Mouse (Mus musculus): Measurements from ENCODE around the gene Cd300lg.

Cd300lg gene

DNA sequence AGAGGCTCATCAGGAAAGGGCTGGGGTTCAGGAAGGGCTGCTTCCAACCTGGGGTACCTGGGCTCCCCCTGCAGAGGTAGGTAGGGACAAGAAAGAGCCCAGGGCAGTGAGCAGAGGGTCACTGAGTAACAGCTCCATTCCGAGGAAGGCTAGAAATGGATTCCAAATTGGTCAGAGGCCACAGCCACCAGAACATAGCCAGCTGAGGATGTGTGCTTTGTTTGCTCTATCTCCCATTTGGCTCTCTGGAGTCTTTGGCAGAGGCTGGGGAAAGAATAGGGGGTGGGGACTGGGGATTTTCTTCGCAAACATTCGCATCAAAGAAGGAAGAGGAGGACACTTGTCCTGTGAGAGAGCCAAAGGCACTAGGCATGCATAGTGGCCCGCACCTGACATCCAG lies 10.6 kb downstream of the Cd300lg start:
- DNase-seq (ENCODE audit: low read depth, low spot score) = no peak
- H3K27me3 ChIP-seq (ENCODE audit: control insufficient read depth, insufficient read depth, low read length, poor library complexity, severe bottlenecking) = no peaks in the 10 kb centered on the region
- no peaks in the 10 kb centered on the region for H3K36me3 ChIP-seq (ENCODE audit: control insufficient read depth, insufficient read depth, low read length, poor library complexity, severe bottlenecking)

- H3K36me3 ChIP-seq (ENCODE audit: control insufficient read depth, insufficient read depth, low read length, poor library complexity, severe bottlenecking) = no peaks in the 10 kb centered on the region
- H3K27me3 ChIP-seq (ENCODE audit: control insufficient read depth, insufficient read depth, low read length, poor library complexity, severe bottlenecking) = no peaks in the 10 kb centered on the region
- DNase-seq (ENCODE audit: low read depth, low spot score) = no peak
Measured at GRCm38 (mm10) chr11:102052697-102053096, 11.4 kb downstream of the Cd300lg start.

DNA sequence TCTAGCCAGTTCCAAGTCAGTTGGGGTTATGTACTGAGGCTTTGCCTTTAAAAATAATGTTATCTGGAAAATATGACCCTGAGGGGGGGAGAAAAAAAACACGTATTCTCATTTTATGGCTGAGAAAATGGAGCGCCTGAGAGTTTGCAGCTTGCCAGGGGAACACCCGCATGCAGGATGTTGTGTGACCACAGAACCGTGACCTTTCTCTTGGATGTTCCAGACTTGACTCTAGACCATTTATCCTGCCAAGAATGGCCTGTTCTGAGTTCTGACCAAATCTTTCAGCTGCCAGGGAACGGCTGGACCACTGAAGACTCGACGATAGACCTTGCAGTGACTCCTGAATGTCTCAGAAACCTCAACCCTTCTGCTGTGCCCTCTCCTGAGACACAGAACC lies 11.9 kb downstream of the Cd300lg start:
- no peaks in the 10 kb centered on the region for H3K27me3 ChIP-seq (ENCODE audit: control insufficient read depth, insufficient read depth, low read length, poor library complexity, severe bottlenecking)
- no peak for DNase-seq (ENCODE audit: low read depth, low spot score)
- no peaks in the 10 kb centered on the region for H3K36me3 ChIP-seq (ENCODE audit: control insufficient read depth, insufficient read depth, low read length, poor library complexity, severe bottlenecking)

- no peaks in the 10 kb centered on the region for H3K36me3 ChIP-seq (ENCODE audit: control insufficient read depth, insufficient read depth, low read length, poor library complexity, severe bottlenecking)
- no peaks in the 10 kb centered on the region for H3K27me3 ChIP-seq (ENCODE audit: control insufficient read depth, insufficient read depth, low read length, poor library complexity, severe bottlenecking)
- DNase-seq (ENCODE audit: low read depth, low spot score) = peak; percentile 59
Measured at GRCm38 (mm10) chr11:102053847-102054246, 12.5 kb downstream of the Cd300lg start.

- H3K36me3 ChIP-seq (ENCODE audit: control insufficient read depth, insufficient read depth, low read length, poor library complexity, severe bottlenecking) = no peaks in the 10 kb centered on the region
- H3K27me3 ChIP-seq (ENCODE audit: control insufficient read depth, insufficient read depth, low read length, poor library complexity, severe bottlenecking) = no peaks in the 10 kb centered on the region
- DNase-seq (ENCODE audit: low read depth, low spot score) = peak; percentile 66
Measured at GRCm38 (mm10) chr11:102061236-102061940, 20.1 kb downstream of the Cd300lg start.

GRCm38 (mm10) chr11:102061941-102062473 lies 20.7 kb downstream of the Cd300lg start:
- no peak for DNase-seq (ENCODE audit: low read depth, low spot score)
- Histone ChIP-seq H3K27me3 (ENCODE audit: control insufficient read depth, insufficient read depth, low read length, poor library complexity, severe bottlenecking) (no peaks in the 10 kb centered on the region), H3K36me3 (ENCODE audit: control insufficient read depth, insufficient read depth, low read length, poor library complexity, severe bottlenecking) (no peaks in the 10 kb centered on the region)

GRCm38 (mm10) chr11:102063076-102063475 lies 21.8 kb downstream of the Cd300lg start:
- no peak for DNase-seq (ENCODE audit: low read depth, low spot score)
- Histone ChIP-seq H3K36me3 (ENCODE audit: control insufficient read depth, insufficient read depth, low read length, poor library complexity, severe bottlenecking) (no peaks in the 10 kb centered on the region), H3K27me3 (ENCODE audit: control insufficient read depth, insufficient read depth, low read length, poor library complexity, severe bottlenecking) (no peaks in the 10 kb centered on the region)

GRCm38 (mm10) chr11:102068969-102069368 lies 27.7 kb downstream of the Cd300lg start:
- DNase-seq (ENCODE audit: low read depth, low spot score) = no peak
- Histone ChIP-seq H3K27me3 (ENCODE audit: control insufficient read depth, insufficient read depth, low read length, poor library complexity, severe bottlenecking) (no peaks in the 10 kb centered on the region), H3K36me3 (ENCODE audit: control insufficient read depth, insufficient read depth, low read length, poor library complexity, severe bottlenecking) (no peaks in the 10 kb centered on the region)

DNA sequence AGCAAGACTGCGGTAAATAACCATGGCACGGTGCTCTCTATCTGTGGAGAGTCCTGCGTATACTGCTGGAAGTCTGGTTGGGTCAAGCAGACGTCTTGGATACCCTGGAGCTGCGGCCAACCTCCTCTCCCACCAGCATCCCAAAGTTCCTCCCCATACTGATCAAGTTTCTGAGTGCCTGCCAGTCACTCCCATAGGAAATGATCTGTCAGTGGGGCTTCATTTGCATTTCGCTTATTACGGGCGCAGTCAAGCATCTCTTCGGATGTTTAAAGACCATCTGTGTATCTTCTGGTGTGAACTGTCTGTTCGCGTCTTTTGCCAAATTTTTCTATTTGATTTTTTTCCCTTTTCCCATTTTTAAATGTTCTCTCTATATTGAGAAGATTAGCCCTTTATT lies 28.3 kb downstream of the Cd300lg start:
- DNase-seq (ENCODE audit: low read depth, low spot score) = no peak
- no peaks in the 10 kb centered on the region for H3K27me3 ChIP-seq (ENCODE audit: control insufficient read depth, insufficient read depth, low read length, poor library complexity, severe bottlenecking)
- H3K36me3 ChIP-seq (ENCODE audit: control insufficient read depth, insufficient read depth, low read length, poor library complexity, severe bottlenecking) = no peaks in the 10 kb centered on the region

DNA sequence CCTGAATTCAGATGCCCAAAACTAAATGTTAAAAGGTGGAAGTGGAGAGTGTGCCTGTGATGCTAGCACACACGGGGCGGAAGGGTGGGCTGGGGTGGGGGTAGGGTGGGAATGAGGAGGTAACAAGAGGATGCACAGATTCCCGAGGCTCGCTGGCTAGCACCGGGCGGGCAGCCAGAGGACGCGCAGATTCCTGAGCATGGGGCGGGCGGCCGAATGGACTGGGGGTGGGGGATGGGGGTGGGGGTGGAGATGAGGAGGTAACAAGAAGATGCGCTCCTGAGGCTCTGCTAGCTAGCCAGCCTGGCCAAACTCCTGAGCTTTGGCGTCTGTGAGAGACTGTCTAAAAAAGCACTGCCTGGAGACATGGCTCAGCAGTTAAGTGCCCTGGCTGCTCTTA lies 29.1 kb downstream of the Cd300lg start:
- Histone ChIP-seq H3K36me3 (ENCODE audit: control insufficient read depth, insufficient read depth, low read length, poor library complexity, severe bottlenecking) (no peaks in the 10 kb centered on the region), H3K27me3 (ENCODE audit: control insufficient read depth, insufficient read depth, low read length, poor library complexity, severe bottlenecking) (no peaks in the 10 kb centered on the region)
- DNase-seq (ENCODE audit: low read depth, low spot score) = no peak

GRCm38 (mm10) chr11:102072729-102073128 lies 31.4 kb downstream of the Cd300lg start:
- no peaks in the 10 kb centered on the region for H3K36me3 ChIP-seq (ENCODE audit: control insufficient read depth, insufficient read depth, low read length, poor library complexity, severe bottlenecking)
- DNase-seq (ENCODE audit: low read depth, low spot score) = no peak
- H3K27me3 ChIP-seq (ENCODE audit: control insufficient read depth, insufficient read depth, low read length, poor library complexity, severe bottlenecking) = no peaks in the 10 kb centered on the region

GRCm38 (mm10) chr11:102073722-102074121 lies 32.4 kb downstream of the Cd300lg start:
- Histone ChIP-seq H3K36me3 (ENCODE audit: control insufficient read depth, insufficient read depth, low read length, poor library complexity, severe bottlenecking) (no peaks in the 10 kb centered on the region), H3K27me3 (ENCODE audit: control insufficient read depth, insufficient read depth, low read length, poor library complexity, severe bottlenecking) (no peaks in the 10 kb centered on the region)
- no peak for DNase-seq (ENCODE audit: low read depth, low spot score)

DNA sequence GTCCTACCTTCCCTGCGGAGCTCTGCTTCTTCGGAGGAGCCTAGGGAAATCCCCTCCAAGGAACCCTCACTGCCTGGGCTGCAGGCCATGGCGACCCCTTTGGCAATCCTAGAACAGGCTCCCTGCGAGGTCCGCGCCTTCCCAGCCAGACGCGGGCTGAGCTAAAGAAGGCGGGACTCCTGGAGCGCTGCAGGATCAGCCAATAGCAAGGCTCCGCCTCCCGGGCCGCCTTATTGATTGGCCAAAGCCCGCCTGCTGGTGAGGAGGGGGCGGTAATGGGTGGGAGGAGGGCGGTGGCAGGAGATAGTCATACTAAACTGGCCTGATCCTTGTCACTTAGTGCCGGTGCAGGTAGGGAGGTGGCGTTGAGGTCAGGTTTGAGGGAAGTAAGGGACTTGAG lies 41.0 kb downstream of the Cd300lg start:
- Histone ChIP-seq H3K36me3 (ENCODE audit: control insufficient read depth, insufficient read depth, low read length, poor library complexity, severe bottlenecking) (no peaks in the 10 kb centered on the region), H3K27me3 (ENCODE audit: control insufficient read depth, insufficient read depth, low read length, poor library complexity, severe bottlenecking) (no peaks in the 10 kb centered on the region)
- DNase-seq (ENCODE audit: low read depth, low spot score) = no peak

DNA sequence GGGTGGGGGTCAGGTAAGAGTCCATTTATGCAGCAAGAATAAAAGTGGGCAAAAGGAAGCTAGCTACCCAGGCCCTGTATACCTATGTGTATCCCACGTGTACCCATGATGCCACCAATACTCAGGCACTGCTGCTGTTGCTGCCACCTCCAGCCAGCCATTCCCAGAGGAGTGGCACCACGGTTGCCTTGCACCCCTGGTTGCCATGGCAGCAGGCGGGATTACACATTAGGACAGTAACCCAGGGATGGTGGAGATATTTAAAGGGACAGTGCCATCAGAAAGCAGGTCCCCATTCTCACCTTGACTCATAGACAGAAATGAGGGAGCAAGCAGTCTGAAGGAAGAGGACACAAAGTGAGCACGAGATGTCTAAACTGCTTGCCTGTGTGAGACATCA lies 41.9 kb downstream of the Cd300lg start:
- no peak for DNase-seq (ENCODE audit: low read depth, low spot score)
- Histone ChIP-seq H3K36me3 (ENCODE audit: control insufficient read depth, insufficient read depth, low read length, poor library complexity, severe bottlenecking) (no peaks in the 10 kb centered on the region), H3K27me3 (ENCODE audit: control insufficient read depth, insufficient read depth, low read length, poor library complexity, severe bottlenecking) (no peaks in the 10 kb centered on the region)

GRCm38 (mm10) chr11:102084159-102084558 lies 42.9 kb downstream of the Cd300lg start:
- no peaks in the 10 kb centered on the region for H3K36me3 ChIP-seq (ENCODE audit: control insufficient read depth, insufficient read depth, low read length, poor library complexity, severe bottlenecking)
- no peaks in the 10 kb centered on the region for H3K27me3 ChIP-seq (ENCODE audit: control insufficient read depth, insufficient read depth, low read length, poor library complexity, severe bottlenecking)
- no peak for DNase-seq (ENCODE audit: low read depth, low spot score)

DNA sequence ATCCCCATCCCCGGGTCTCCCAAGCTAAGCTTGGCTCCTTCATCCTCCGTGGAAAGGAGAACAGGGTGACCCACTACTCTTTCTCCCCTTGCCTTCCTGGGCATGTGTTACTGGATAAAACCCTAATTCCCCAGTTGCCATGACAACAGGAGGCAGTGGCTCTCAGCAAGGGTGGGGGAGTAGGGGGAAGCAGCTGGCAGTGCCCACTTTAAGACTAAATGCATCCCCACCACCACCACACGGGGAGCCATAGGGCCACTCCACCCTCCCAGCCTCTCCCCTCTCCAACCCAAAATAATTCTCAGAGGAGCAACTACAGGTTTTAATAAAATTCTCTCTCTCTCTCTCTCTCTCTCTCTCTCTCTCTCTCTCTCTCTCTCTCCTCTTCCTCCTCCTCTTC lies 45.0 kb downstream of the Cd300lg start:
- no peak for DNase-seq (ENCODE audit: low read depth, low spot score)
- Histone ChIP-seq H3K36me3 (ENCODE audit: control insufficient read depth, insufficient read depth, low read length, poor library complexity, severe bottlenecking) (no peaks in the 10 kb centered on the region), H3K27me3 (ENCODE audit: control insufficient read depth, insufficient read depth, low read length, poor library complexity, severe bottlenecking) (no peaks in the 10 kb centered on the region)
